Mouse (Mus musculus): ENCODE data around the gene Agap2.

DNA sequence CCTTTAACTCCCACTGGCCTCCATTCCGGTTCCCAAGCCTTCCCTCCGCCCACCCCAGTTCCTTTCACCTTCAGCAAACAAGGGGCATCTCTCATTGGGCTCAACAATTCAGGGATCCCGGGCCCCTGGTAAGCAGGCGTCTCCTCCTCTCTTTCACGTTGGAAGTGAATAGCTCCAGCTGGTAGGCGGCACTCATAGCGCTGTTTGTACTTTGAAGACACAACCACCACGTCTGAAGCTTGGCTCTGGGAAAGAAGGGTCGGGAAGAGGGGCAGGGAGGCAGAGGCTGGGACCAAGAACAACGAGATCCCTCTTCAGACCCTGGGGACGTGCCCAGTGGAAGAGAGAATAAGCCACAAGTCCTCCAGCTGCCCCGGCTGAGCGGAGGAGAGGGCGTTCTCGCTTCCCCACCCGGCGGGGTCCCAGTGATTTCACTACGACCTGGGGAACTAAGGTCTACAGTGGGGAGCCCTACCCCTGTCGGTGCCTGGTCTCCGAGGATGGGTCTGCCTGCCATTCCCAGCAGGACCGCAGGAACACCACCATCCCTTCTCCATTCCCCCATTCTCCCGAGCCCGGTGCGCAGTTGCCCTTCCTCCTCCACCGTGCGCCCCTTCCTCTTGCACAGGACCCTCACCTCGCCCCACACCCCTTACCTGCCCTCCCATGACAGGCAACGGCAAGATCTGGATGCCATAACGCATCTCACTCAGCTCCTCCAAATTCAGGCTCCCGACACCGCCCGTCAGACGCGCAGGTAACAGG lies 45.4 kb downstream of the Agap2 start:
- TF ChIP-seq POLR2A (IDR thresholded peaks at IDR 0.05; ENCODE audit: low read depth, low read length) (no peak), CTCF (IDR thresholded peaks at IDR 0.05; ENCODE audit: extremely low read depth, insufficient read length, insufficient replicate concordance, low read depth, low read length) (no peak)
